Mouse (Mus musculus) liver, postnatal 0 days (tissue): ENCODE data around the gene Gipc3.

ENCODE experiments used
- CTCF ChIP-seq: sonication (generic); IDR thresholded peaks from 2 replicates; pipeline ENCODE4 v1.5.1; 2016; ENCODE audit warnings: antibody characterized with exemption, low read depth
- EP300 ChIP-seq: IDR thresholded peaks from 2 replicates; pipeline ENCODE4 v1.6.1; 2016; ENCODE audit warnings: antibody characterized with exemption, low read depth, mild to moderate bottlenecking

DNA sequence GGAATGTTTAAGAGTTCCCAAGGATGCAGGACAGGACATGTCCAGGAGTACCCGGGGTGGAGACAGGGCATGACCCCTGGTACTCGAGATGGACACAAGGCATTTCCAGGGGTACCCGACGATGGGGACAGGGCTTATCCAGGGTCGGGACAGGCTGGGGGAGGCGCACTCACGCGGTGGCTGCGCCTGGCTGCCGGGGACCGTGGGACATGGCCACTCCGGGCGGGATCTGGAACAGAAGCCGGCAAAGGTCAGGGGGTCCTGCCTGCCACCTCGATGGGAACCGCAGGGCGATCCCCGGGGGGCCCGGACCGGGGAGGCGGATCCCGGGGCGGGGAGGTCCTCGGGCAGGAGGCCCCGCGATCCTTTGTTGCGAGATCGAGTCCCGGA, 6.9 kb upstream of the Gipc3 start:
- TF ChIP-seq EP300 = no peak
- no peak for TF ChIP-seq CTCF
